Mouse (Mus musculus) lung, postnatal 4 days (tissue): ENCODE measurements at regions not wholly inside any gene's neighbourhood (a gene's known extent, or its start where the extent isn't known, plus 50 kb on each side); places are given as distances from the start of the nearest gene placed in this dataset.

Experiments
- DNase-seq, 2 experiments: peaks; one replicate each; pipeline ENCODE4 v3.0.0; 2021

- DNase-seq = no peak
Measured at GRCm38 (mm10) chr10:116649287-116649686, 68.0 kb upstream of the Cnot2 start.

GRCm38 (mm10) chr10:116646035-116646434 lies 64.7 kb upstream of the Cnot2 start:
- no peak for DNase-seq

DNA sequence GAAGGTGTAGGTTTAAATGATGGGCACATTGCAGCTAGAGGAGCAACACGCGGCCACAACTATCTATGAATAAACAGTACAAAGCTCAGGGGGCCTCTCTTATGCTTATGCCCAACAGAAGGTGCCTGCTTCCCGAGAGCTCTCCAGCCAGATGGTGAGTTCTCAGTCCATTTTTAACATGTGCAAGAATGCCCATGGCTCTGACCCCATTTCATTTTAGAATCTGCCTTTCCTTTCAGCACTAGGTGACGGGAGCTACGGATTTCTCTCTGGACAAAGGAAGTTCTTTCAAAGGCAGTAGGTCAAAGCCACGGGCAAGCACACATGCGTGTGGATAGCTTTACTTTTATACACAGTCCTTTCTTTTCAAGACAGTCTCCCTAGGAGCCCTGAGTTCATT lies 64.3 kb upstream of the Cnot2 start:
- no peak for DNase-seq

- no peak for DNase-seq
Measured at GRCm38 (mm10) chr10:116645108-116645507, 63.8 kb upstream of the Cnot2 start.
